Mouse (Mus musculus): ENCODE measurements around the gene Enpep.

The Enpep gene

GRCm38 (mm10) chr3:129238664-129239258, 93.8 kb downstream of the Enpep start:
- DNase-seq (ENCODE audit: low spot score): no peak

- no peak for DNase-seq (ENCODE audit: low spot score)
Observed at GRCm38 (mm10) chr3:129238010-129238409, 94.5 kb downstream of the Enpep start.

GRCm38 (mm10) chr3:129227331-129227730, 105.2 kb downstream of the Enpep start:
- DNase-seq (ENCODE audit: low spot score): no peak

DNA sequence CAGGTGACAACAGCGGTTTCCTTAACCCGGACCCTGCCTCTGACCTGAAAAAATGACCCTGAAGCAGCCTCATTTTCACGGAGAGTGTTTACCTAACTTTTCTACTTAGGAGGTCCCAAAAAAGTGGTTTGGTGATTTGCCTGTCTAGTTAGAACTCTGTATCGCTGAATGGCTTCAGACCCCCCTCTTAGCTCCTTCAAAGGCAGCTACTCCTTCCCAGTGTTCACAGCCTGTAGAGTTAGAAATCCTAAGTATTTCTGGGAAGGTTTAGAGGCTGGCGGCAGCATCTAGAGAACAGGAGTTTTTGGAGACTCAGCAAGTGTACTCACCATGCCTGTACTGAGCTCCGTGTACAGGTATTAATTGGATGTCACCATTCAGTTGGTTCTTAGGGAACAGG, 105.8 kb downstream of the Enpep start:
- DNase-seq (ENCODE audit: low spot score): no peak

GRCm38 (mm10) chr3:129225577-129226289, 106.8 kb downstream of the Enpep start:
- no peak for DNase-seq (ENCODE audit: low spot score)

- no peak for DNase-seq (ENCODE audit: low spot score)
Observed at GRCm38 (mm10) chr3:129224806-129225576, 107.5 kb downstream of the Enpep start.

DNA sequence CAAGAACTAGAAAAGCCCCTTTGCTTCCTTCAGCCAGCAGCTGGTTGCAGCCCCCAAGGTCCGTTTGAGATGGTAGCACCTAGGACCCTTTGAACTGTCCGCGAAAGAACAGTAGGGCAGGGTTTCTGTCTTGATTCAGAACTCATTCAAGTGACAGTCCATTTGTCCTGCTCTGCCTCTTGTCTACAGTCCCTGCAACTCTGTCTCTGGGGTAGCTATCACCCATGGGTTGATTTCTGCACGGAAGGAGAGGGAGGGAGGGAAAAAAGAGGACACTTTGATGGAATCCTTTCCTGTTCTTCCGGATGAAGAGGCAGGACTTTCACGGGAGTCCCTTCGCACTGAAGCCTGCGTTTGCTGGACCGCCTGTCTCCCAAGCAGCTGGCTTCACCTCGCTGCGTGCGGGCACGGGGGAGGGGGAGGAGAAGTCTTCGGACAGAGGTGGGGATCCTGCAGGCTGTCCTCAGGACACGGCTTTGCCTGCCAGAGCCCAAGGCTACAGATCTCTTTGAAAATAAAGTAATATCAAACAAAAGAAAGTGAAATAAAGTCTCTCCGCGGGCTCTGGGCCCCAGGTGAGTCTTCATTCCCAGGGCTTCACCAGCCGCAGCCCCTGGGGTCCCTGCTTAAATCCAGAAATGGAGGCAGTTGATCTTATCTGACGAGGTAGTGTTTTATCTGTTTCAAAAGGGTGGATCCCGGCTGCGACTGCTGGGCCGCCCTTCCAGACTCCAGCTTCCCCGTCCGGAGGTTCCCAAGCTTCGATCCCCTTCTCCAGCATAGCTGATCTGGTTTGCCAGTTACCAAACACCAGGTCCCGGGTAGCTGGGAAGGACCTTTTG, 108.3 kb downstream of the Enpep start:
- DNase-seq (ENCODE audit: low spot score): no peak

DNA sequence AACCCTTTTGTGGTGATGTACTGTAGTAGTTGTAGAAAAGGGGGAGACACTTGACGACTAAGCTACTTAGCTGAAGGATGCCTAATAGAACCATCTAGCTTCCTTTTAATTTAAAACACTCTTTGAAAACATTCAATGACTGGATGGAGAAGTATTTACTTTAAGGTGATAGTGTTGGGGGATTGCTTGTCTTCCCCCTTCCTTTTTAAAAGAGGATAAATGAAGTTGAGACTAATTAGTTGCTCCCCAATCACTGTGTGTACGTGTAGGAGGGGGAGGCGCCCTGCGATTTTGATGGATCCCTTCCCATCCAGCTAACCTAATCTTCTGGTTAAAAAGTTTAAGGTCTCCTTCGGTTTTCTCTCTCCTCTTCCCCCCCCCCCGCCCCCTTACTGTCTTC, 109.1 kb downstream of the Enpep start:
- DNase-seq (ENCODE audit: low spot score): no peak

- no peak for DNase-seq (ENCODE audit: low spot score)
Observed at GRCm38 (mm10) chr3:129222448-129223290, 109.9 kb downstream of the Enpep start.

- no peak for DNase-seq (ENCODE audit: low spot score)
Observed at GRCm38 (mm10) chr3:129221380-129222260, 110.9 kb downstream of the Enpep start.

DNA sequence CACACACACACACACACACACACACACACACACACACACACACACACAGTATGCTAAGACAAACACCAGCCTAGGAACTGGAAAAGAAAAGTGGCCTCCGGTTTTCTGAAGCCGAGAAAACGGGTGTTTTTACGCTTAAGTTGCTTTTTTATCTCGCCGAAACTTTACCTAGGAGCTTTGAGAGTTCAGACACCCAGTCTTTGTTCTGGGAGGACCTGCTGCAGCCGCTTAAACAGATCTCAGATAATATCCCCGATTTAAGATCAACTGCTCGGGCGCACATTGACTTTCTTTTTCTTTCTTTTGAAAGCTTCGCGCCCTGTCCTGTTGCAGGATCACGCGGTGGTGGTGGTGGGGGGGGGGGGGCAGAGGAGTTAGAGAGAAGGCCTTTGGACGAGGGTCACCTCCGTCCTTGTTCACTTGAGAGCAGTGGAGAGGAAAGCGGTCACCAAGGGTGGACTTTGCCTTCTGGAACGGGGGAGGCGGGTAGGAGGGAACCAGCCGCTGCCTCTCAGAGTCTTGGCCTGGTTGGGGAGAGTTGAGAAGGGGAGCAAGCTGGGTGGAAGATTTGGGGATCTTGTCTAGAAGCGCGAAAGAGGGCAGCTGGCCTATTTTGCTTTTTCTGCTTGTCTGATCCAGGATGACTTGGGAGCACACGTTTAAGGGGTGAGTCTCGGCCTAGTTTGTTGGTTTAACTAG, 111.7 kb downstream of the Enpep start:
- DNase-seq (ENCODE audit: low spot score): no peak

- no peak for DNase-seq (ENCODE audit: low spot score)
Observed at GRCm38 (mm10) chr3:129220086-129220670, 112.3 kb downstream of the Enpep start.
